Mouse (Mus musculus) adrenal gland, postnatal 10 days (tissue): ENCODE measurements around the gene Mtcl1. TPM values are rescaled to one million over a fixed set of nuclear protein-coding genes. Genes with fewer than 3 reads are reported as not detected.
A peak's percentile ranks its signal among the peaks of the same experiment; 100 is the strongest.
"Not testable (repeated sequence)": the region's sequence is repeated elsewhere in the genome, so short reads cannot be mapped to it uniquely, and the experiment has no call there.

ENCODE experiments used
- DNase-seq: peaks from one replicate; pipeline ENCODE4 v3.0.0; 2021; ENCODE audit warnings: mixed read lengths
- total RNA-seq, 2 experiments: library from RNA; stranded (reverse); gene quantifications; 2 replicates each; pipeline ENCODE4 v1.2.3; 2021

Mtcl1 gene
- total RNA-seq, 2 experiments from 2014 or later = 9.3 to 13.2 TPM

- peak; percentile 70 for DNase-seq
These were observed 837 bp downstream of the Mtcl1 start for GRCm38 (mm10) chr17:66448421-66449405.

DNA sequence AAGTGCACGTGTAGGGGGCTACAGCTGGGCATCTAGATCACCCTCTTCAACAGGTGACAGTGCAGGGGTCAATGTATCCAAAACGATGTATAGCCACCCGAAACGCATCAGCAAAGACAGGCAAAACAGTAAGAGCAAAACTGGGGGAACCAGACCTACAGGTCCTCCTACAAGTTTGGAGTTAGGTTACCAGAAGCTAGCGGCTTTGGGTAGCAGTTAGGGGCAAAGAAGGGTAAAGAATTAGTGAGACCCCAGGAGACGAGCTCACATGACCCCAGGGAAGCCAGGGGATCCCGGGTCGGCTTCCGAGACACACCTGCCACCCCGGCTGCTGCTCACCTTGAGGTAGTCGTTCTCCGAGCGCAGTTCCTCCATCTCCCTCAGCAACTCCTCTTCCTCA is 1.6 kb downstream of the Mtcl1 start:
- no peak for DNase-seq

GRCm38 (mm10) chr17:66447007-66447312 is 2.6 kb downstream of the Mtcl1 start:
- no peak for DNase-seq

- DNase-seq = no peak
These were observed 3.1 kb downstream of the Mtcl1 start for GRCm38 (mm10) chr17:66446196-66447006.

- no peak for DNase-seq
These were observed 5.4 kb downstream of the Mtcl1 start for GRCm38 (mm10) chr17:66444059-66444700.

GRCm38 (mm10) chr17:66439888-66440287 is 9.7 kb downstream of the Mtcl1 start:
- DNase-seq = no peak

DNA sequence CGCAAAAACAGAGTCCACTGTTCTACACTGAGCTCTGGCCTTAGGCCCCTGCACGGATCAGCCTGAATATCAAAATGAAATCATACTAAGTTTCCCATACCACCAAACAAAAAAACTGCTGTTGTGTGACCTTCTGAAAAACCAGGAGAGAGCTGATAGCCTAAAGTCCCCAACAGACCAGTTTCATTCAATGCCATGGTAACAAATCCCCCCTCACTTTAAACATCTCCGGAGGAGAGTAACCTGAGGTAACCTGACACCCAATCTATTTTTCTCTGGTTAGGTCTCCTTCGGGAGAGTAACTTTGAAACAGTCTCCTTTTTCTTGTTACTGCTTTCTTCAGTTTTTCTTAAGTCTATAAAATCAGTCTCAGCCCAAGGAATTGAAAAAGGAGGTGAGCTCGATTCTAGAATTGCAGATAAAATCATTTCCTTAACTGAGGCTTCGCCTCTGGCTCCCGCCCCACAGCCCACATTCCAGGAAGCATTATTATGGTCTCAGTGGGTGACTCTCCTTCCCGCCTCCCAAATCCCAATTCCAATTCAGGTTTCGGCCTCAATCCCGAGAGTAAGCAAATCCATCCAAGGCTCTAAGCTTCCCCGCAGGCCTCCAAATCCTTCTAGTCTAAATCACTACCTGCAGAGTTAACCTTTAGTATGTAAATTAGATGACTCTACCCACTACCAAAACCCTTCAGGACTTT is 10.3 kb downstream of the Mtcl1 start:
- DNase-seq = no peak

DNA sequence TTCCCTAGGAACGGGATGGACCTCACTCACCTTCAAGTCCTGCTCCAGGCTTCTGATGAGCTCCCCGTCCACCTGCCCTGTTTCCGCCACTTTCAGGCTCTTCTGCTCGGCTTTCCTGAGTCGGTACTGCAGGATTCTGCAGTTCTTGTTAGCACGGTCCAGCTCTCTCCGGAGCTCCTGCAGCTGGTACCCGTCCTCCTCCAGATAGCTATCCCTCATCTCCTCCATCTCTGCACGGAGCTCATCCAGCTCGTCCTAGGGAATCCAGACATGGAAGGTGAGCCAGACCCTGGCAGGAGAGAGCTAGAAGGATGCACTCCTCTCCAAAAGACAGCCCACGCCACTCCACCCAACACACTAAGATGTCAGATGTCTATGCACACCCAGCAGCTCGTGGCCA is 11.4 kb downstream of the Mtcl1 start:
- no peak for DNase-seq

DNA sequence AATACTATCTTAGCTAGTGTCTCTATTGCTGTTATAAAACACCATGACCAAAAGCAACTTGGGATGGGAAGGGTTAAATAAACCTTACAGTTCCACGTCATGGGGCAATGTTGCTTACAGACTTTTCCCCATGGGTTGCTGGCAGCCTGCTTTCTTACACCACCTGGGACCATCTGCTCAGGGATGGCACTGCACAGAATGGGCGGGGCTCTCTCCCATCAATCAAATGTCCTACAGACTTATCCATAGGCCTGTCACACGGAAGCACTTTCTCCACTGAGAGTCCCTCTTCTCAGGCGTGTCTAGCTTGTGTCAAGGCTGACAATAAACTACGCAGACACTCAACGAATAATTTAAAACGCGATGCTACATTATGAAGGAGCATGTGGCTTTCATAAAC is 12.7 kb downstream of the Mtcl1 start:
- DNase-seq = no peak

DNA sequence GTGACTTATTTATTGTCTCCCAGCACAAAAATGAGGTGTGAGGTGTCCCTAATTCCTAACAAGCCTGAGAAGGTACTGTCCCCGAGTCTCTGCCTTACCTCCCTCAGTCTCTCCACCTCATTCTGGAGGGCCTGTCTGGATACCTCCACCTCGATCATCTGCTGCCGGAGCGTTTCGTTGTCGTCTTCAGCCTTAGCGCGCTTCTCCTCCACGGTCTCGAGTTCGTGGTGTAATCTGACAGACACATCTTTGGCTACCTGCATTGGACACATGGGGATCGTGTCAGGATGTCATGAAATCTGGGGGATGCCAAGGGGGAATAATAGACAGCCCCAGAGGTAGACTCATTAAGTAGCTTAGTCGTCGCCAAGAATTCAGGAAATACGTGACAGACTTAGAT is 13.6 kb downstream of the Mtcl1 start:
- DNase-seq = no peak

DNA sequence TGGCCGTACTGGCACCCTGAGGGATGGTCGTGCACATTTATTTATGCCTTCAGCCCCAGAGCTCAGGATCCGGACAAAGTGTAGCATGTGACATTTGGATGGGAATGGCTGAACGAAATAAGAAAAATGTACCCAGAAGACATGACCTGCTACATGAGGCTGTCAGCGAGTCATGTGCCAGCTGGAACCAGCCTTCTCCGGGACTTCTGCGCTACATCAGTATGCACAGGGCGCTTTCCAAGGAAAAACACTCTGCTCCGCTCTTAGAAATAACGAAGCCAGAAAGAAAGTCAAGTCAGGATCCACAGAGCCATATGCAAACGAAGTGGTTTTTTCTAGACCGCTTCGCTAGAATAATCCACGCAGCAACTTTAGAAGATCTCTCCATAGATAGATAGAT is 14.5 kb downstream of the Mtcl1 start:
- no peak for DNase-seq

DNA sequence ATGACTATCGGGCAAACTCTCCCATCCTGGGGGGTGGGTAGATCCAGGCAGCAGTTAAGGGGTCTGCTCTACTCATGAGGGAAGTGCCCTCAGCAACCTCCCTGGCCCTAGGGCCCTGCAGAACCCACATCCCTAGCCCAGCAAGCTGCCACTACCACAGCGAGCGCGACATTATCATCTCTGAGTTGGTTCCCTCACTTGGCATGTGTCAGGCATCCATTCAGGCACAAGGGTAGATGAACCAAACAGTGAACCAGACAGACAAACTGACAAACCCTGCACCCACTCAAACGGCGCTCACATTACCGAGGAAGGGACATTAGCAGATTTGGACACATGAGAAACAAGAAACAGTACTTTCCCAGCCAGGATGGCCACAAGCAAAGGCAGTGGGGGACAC is 15.0 kb downstream of the Mtcl1 start:
- no peak for DNase-seq

DNA sequence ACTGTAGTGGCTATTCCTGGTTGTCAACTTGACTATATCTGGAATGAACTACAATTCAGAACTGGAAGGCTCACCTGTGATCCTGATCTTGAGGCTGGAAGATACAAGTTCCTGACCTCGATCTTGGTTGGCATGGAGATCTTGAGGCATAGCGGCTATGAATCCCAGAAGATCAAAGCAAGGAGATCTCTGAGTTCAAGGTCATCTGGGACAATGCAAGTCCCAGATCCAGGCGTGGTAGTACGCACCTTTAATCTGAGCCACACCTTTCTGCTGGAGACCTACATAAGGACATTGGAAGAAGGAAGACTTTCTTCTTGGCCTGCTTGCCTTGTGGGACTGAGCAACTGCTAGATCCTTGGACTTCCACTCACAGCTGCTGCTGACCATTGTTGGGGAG is 24.9 kb downstream of the Mtcl1 start:
- not testable (repeated sequence) for DNase-seq

- no peak for DNase-seq
These were observed 30.1 kb downstream of the Mtcl1 start for GRCm38 (mm10) chr17:66419421-66419820.

- DNase-seq = no peak
These were observed 31.8 kb downstream of the Mtcl1 start for GRCm38 (mm10) chr17:66417748-66418147.

GRCm38 (mm10) chr17:66417329-66417728 is 32.2 kb downstream of the Mtcl1 start:
- no peak for DNase-seq

- DNase-seq = peak; percentile 54
These were observed 32.7 kb downstream of the Mtcl1 start for GRCm38 (mm10) chr17:66416841-66417313.

GRCm38 (mm10) chr17:66416436-66416835 is 33.1 kb downstream of the Mtcl1 start:
- no peak for DNase-seq

DNA sequence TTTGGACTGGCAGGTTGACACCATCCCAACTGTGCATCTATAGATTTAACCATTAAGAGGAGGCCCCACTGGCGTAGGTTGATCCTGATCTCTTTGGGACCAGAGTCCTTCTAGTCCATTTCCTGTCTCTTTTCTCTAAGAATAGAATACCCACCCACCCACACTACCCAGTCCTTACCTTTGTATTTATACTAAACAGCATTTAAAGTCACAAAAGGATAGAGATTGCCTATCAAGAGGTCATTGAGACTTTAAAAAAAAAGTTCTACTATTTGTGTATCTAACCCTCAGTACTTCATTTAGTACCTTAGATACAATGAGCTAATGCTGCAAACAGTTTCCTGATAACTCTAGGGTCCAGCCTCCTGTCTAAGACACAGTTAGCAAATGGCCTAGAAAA is 35.2 kb downstream of the Mtcl1 start:
- no peak for DNase-seq

GRCm38 (mm10) chr17:66412155-66412970 is 37.2 kb downstream of the Mtcl1 start:
- peak; percentile 4 for DNase-seq

GRCm38 (mm10) chr17:66410884-66411426 is 38.6 kb downstream of the Mtcl1 start:
- DNase-seq = no peak
